Mouse (Mus musculus) fat pad, adult 2 months (tissue): ENCODE measurements around the gene Pcnp.

Experiments used
- DNase-seq: peaks from one replicate; pipeline ENCODE4 v3.0.0-alpha.2; 2011; ENCODE audit warnings: low read depth, low spot score; ENCODE audit errors: extremely low read depth

The Pcnp gene

GRCm38 (mm10) chr16:56037138-56038010, 7.8 kb upstream of the Pcnp start, which contains the start of gene Trmt10c:
Gene Trmt10c (minus strand): TSS chr16:56037819.
- no peak for DNase-seq

- DNase-seq: no peak
Measured at GRCm38 (mm10) chr16:56036501-56036900, 7.0 kb upstream of the Pcnp start.

- DNase-seq: no peak
Measured at GRCm38 (mm10) chr16:56034566-56034965, 5.0 kb upstream of the Pcnp start.

- no peak for DNase-seq
Measured at GRCm38 (mm10) chr16:56028722-56029551, 602 bp downstream of the Pcnp start.

GRCm38 (mm10) chr16:56027854-56028629, 1.5 kb downstream of the Pcnp start:
- no peak for DNase-seq

GRCm38 (mm10) chr16:56019660-56020059, 9.9 kb downstream of the Pcnp start:
- DNase-seq: no peak

GRCm38 (mm10) chr16:56014076-56014475, 15.5 kb downstream of the Pcnp start:
- no peak for DNase-seq

GRCm38 (mm10) chr16:56012789-56013743, 16.5 kb downstream of the Pcnp start:
- DNase-seq: no peak

GRCm38 (mm10) chr16:56008862-56009261, 20.7 kb downstream of the Pcnp start:
- DNase-seq: no peak

GRCm38 (mm10) chr16:56006798-56007197, 22.7 kb downstream of the Pcnp start:
- no peak for DNase-seq

- no peak for DNase-seq
Measured at GRCm38 (mm10) chr16:55994235-55994634, 35.3 kb downstream of the Pcnp start.

- no peak for DNase-seq
Measured at GRCm38 (mm10) chr16:55990311-55990710, 39.2 kb downstream of the Pcnp start.

- DNase-seq: no peak
Measured at GRCm38 (mm10) chr16:55986001-55986400, 43.5 kb downstream of the Pcnp start.

- DNase-seq: peak; percentile 88
Measured at GRCm38 (mm10) chr16:55974903-55975285, 54.6 kb downstream of the Pcnp start.

- no peak for DNase-seq
Measured at GRCm38 (mm10) chr16:55974256-55974902, 55.2 kb downstream of the Pcnp start.

- peak; percentile 54 for DNase-seq
Measured at GRCm38 (mm10) chr16:55973431-55974255, 55.9 kb downstream of the Pcnp start, which contains the start of gene Zbtb11. Gene Zbtb11 (plus strand): TSS chr16:55973883.

GRCm38 (mm10) chr16:55972626-55973201, 56.8 kb downstream of the Pcnp start:
- DNase-seq: no peak
